Comparison of ENCODE assay signal across 7 mouse cellular contexts in genomic region chr4:147940111-147940510, GRCm38 (mm10). TPM values are rescaled to one million over a fixed set of nuclear protein-coding genes. Genes with fewer than 3 reads are reported as not detected.
A peak's percentile ranks its signal among the peaks of the same experiment; 100 is the strongest.
DNase-seq lines count a peak whose midpoint lies in the region; ATAC-seq lines count a peak whose summit lies in the region.

No protein-coding gene starts in this region.

- no peak overlapping the region for H3K9ac ChIP-seq in embryonic facial prominence, embryonic 15.5 days
- H3K9ac ChIP-seq in hindbrain, embryonic 15.5 days, result no peak overlapping the region
- no peak overlapping the region for H3K9ac ChIP-seq in midbrain, embryonic 14.5 days (replicated peaks; ENCODE audit: low read length)

- ATAC-seq in embryonic facial prominence, embryonic 15.5 days (ENCODE audit: insufficient number of reproducible peaks, low FRiP score, low TSS enrichment, low read depth), result no peak
- 0 out of 2 replicates have a peak, but pooled peaks have one; percentile 10 for ATAC-seq in hindbrain, embryonic 15.5 days (ENCODE audit: low FRiP score, low read depth)
- ATAC-seq in midbrain, embryonic 14.5 days (ENCODE audit: low FRiP score, low TSS enrichment), result 0 out of 2 replicates have a peak, but pooled peaks have one; percentile 24

- peaks cover 67% of the 10 kb centered on the region for H3K4me1 ChIP-seq in embryonic facial prominence, embryonic 15.5 days
- peaks cover 46% of the 10 kb centered on the region for H3K4me1 ChIP-seq in hindbrain, embryonic 15.5 days (replicated peaks)
- H3K4me1 ChIP-seq in midbrain, embryonic 14.5 days (ENCODE audit: control insufficient read depth, insufficient read depth, low read length), result peaks cover 22% of the 10 kb centered on the region

- peak; percentile 11 for DNase-seq in left cerebral cortex, postnatal 4 days
- DNase-seq in left cerebral cortex, adult 8-10 months (ENCODE audit: low spot score in 2 of 2), result no peak
- DNase-seq in midbrain, embryonic 14.5 days, result peak; percentile 51
- no peak for DNase-seq in B cell, adult 2 months
- no peak for DNase-seq in urinary bladder, adult 2 months (ENCODE audit: low spot score)

- peaks cover 23% of the 10 kb centered on the region for H3K36me3 ChIP-seq in embryonic facial prominence, embryonic 15.5 days
- H3K36me3 ChIP-seq in hindbrain, embryonic 15.5 days, result peaks cover 8% of the 10 kb centered on the region
- peaks cover 15% of the 10 kb centered on the region for H3K36me3 ChIP-seq in midbrain, embryonic 14.5 days (ENCODE audit: control insufficient read depth, insufficient read depth, low read length)

- WGBS in embryonic facial prominence, embryonic 15.5 days, result 22% methylated on average over 9 of the region's 9 CpGs
- 39% methylated on average over 9 of the region's 9 CpGs for WGBS in hindbrain, embryonic 15.5 days
- 44% methylated on average over 9 of the region's 9 CpGs for WGBS in midbrain, embryonic 14.5 days

- intact Hi-C loops in left cerebral cortex, postnatal 4 days (cut with DNase I), result no loop called here

- H3K4me2 ChIP-seq in embryonic facial prominence, embryonic 15.5 days (replicated peaks), result peak overlapping the region; percentile 99
- peak overlapping the region; percentile 100 for H3K4me2 ChIP-seq in hindbrain, embryonic 15.5 days
- H3K4me2 ChIP-seq in midbrain, embryonic 14.5 days (ENCODE audit: low read length), result peak overlapping the region; percentile 99

- peak overlapping the region; percentile 85 for H3K4me3 ChIP-seq in embryonic facial prominence, embryonic 15.5 days (replicated peaks)
- H3K4me3 ChIP-seq in hindbrain, embryonic 15.5 days, result peak overlapping the region; percentile 79; the same call in 1 of the 2 replicates
- no peak overlapping the region for H3K4me3 ChIP-seq in midbrain, embryonic 14.5 days (replicated peaks; ENCODE audit: low read depth, low read length)

- no peaks in the 10 kb centered on the region for H3K27me3 ChIP-seq in embryonic facial prominence, embryonic 15.5 days
- H3K27me3 ChIP-seq in hindbrain, embryonic 15.5 days, result peaks cover 3% of the 10 kb centered on the region; the same call in 1 of the 2 replicates
- H3K27me3 ChIP-seq in midbrain, embryonic 14.5 days (ENCODE audit: control insufficient read depth, insufficient read depth, low read length), result 0 out of 2 replicates have a peak, but pooled peaks cover 3% of the 10 kb centered on the region

- H3K27ac ChIP-seq in embryonic facial prominence, embryonic 15.5 days (replicated peaks), result peak overlapping the region; percentile 93
- H3K27ac ChIP-seq in hindbrain, embryonic 15.5 days (replicated peaks), result peak overlapping the region; percentile 72
- H3K27ac ChIP-seq in midbrain, embryonic 14.5 days (replicated peaks; ENCODE audit: low read depth, low read length), result peak overlapping the region; percentile 71

- no peaks in the 10 kb centered on the region for H3K9me3 ChIP-seq in embryonic facial prominence, embryonic 15.5 days (replicated peaks)
- H3K9me3 ChIP-seq in hindbrain, embryonic 15.5 days, result no peaks in the 10 kb centered on the region
- no peaks in the 10 kb centered on the region for H3K9me3 ChIP-seq in midbrain, embryonic 14.5 days (ENCODE audit: control insufficient read depth, low read length)

RNA-seq across cellular contexts. Expression of gene 2510039O18Rik, which starts 0.6 kb away (rescaled TPM):
- total RNA-seq in left cerebral cortex, postnatal 4 days (2021), result 10 to 100 TPM; 31.0 to 31.7 TPM
- 10 to 100 TPM; 26.2 to 28.7 (median 27.5) TPM for total RNA-seq in left cerebral cortex, adult 8-10 months (2022)
- polyA plus RNA-seq in embryonic facial prominence, embryonic 15.5 days (2015; fragmentation: Nextera tagmentation; extraction: Ambion mirVana), result 20.6 and 22.0 TPM in 2 replicates
- polyA plus RNA-seq in hindbrain, embryonic 15.5 days (2015; fragmentation: Nextera tagmentation; extraction: Ambion mirVana), result 13.3 and 14.0 TPM in 2 replicates
- polyA plus RNA-seq in midbrain, embryonic 14.5 days (2014; fragmentation: Nextera tagmentation; extraction: Ambion mirVana), result 15.5 and 15.8 TPM in 2 replicates
- 47.0 and 48.2 TPM in 2 replicates for polyA plus RNA-seq in urinary bladder, adult 2 months (2012; rRNA removed)

RNA-seq across cellular contexts. Expression of gene Plod1, which starts 3.5 kb away (rescaled TPM):
- 10 to 100 TPM; 15.2 to 16.0 TPM for total RNA-seq in left cerebral cortex, postnatal 4 days (2021)
- total RNA-seq in left cerebral cortex, adult 8-10 months (2022), result 10 to 100 TPM; 12.1 to 16.3 (median 14.1) TPM
- 92.0 and 93.3 TPM in 2 replicates for polyA plus RNA-seq in embryonic facial prominence, embryonic 15.5 days (2015; fragmentation: Nextera tagmentation; extraction: Ambion mirVana)
- 25.9 and 26.3 TPM in 2 replicates for polyA plus RNA-seq in hindbrain, embryonic 15.5 days (2015; fragmentation: Nextera tagmentation; extraction: Ambion mirVana)
- 13.5 and 20.7 TPM in 2 replicates for polyA plus RNA-seq in midbrain, embryonic 14.5 days (2014; fragmentation: Nextera tagmentation; extraction: Ambion mirVana)
- polyA plus RNA-seq in urinary bladder, adult 2 months (2012; rRNA removed), result 42.5 and 50.1 TPM in 2 replicates

RNA-seq across cellular contexts. Expression of gene Mfn2, which starts 35.6 kb away (rescaled TPM):
- total RNA-seq in left cerebral cortex, postnatal 4 days (2021), result 100 to 1,000 TPM; 134 to 155 TPM
- 100 to 1,000 TPM; 181 to 227 (median 209) TPM for total RNA-seq in left cerebral cortex, adult 8-10 months (2022)
- 38.6 and 39.4 TPM in 2 replicates for polyA plus RNA-seq in embryonic facial prominence, embryonic 15.5 days (2015; fragmentation: Nextera tagmentation; extraction: Ambion mirVana)
- 93.6 and 104 TPM in 2 replicates for polyA plus RNA-seq in hindbrain, embryonic 15.5 days (2015; fragmentation: Nextera tagmentation; extraction: Ambion mirVana)
- polyA plus RNA-seq in midbrain, embryonic 14.5 days (2014; fragmentation: Nextera tagmentation; extraction: Ambion mirVana), result 56.9 and 77.2 TPM in 2 replicates
- 49.7 and 68.9 TPM in 2 replicates for polyA plus RNA-seq in urinary bladder, adult 2 months (2012; rRNA removed)

RNA-seq across cellular contexts. Expression of gene Nppb, which starts 45.5 kb away (rescaled TPM):
- not detected for total RNA-seq in left cerebral cortex, postnatal 4 days (2021)
- total RNA-seq in left cerebral cortex, adult 8-10 months (2022), result not detected
- 0.37 and 0.44 TPM in 2 replicates for polyA plus RNA-seq in embryonic facial prominence, embryonic 15.5 days (2015; fragmentation: Nextera tagmentation; extraction: Ambion mirVana)
- 0.19 and 0.35 TPM in 2 replicates for polyA plus RNA-seq in hindbrain, embryonic 15.5 days (2015; fragmentation: Nextera tagmentation; extraction: Ambion mirVana)
- not detected in 2 replicates for polyA plus RNA-seq in midbrain, embryonic 14.5 days (2014; fragmentation: Nextera tagmentation; extraction: Ambion mirVana)
- 0.09 TPM in 1 of 2 replicates, not detected in the other for polyA plus RNA-seq in urinary bladder, adult 2 months (2012; rRNA removed)

Comparison
In these comparisons a context has a peak if more than half of its experiments do, and no peak if none do; other contexts are left out.
1. DNase-seq: peak in left cerebral cortex, postnatal 4 days (single experiment) and midbrain, embryonic 14.5 days (single experiment); none in left cerebral cortex, adult 8-10 months (0 of 2), B cell, adult 2 months (0 of 2) and urinary bladder, adult 2 months (single experiment).
2. Peak in every context shown above with its lines, with median percentiles within 50 percentile points of each other: H3K27ac ChIP-seq and H3K4me2 ChIP-seq.